Comparison of ENCODE assay signal across 25 mouse cellular contexts in the genomic region with DNA sequence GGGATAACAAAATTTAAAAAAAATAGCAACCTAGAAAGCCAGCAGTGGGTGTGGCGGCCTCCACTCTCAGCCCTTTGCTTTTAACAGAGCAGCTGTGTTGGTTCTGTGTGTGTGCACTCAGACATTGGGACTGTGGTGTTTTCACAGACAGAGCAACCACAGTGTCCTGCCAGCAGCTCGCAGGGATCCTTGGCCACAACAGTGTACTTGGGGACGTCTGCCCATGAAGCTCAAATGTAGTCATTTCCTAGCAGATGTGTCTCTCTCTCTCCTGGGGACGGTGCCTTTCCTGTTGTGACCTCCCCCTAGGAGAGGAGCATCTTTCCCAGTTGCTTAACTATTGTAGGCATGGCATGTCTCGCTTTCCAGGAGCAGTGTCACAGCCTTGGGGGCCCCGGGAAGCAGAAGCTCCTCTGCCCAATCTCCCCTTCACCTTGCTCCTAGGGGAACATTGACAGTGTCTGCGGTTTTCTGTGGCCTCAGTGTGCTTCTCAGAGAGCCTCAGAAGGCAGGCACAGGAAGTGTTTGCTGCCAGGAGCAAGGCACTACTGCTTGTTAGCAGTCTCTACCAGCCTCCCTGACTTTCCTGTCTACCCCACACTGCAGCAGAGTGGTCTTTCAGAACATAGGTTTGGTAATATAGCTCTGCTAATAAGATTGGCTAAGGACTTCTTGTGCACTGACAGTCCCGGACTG. TPM values are rescaled to one million over a fixed set of nuclear protein-coding genes. Genes with fewer than 3 reads are reported as not detected.
DNase-seq lines count a peak whose midpoint lies in the region; ATAC-seq lines count a peak whose summit lies in the region.
"Had no signal": no experiment of that assay in that cellular context is flagged by ENCODE, and none has a peak within 500 bp of the region (broad histone marks: within the 10 kb centered on the region; RNA-seq: fewer than 3 reads in every experiment).

No protein-coding gene starts in this region.

- 80% methylated on average over 8 of the region's 8 CpGs for WGBS in heart, embryonic 11.5 days (ENCODE audit: insufficient replicate concordance)

- H3K4me2 ChIP-seq in heart, embryonic 11.5 days = no peak overlapping the region
- H3K4me2 ChIP-seq: embryonic facial prominence, embryonic 15.5 days; heart, embryonic 12.5 days; hindbrain, embryonic 14.5 days; intestine, embryonic 15.5 days had no signal

- H3K9ac ChIP-seq in heart, embryonic 11.5 days (ENCODE audit: low read depth, low read length) = no peak overlapping the region
- H3K9ac ChIP-seq: embryonic facial prominence, embryonic 15.5 days; heart, embryonic 12.5 days; hindbrain, embryonic 14.5 days; intestine, embryonic 15.5 days had no signal

- H3K4me1 ChIP-seq in heart, embryonic 11.5 days (ENCODE audit: control insufficient read depth, insufficient read depth, low read length) = no peaks in the 10 kb centered on the region; the same call in 1 of the 2 replicates
- H3K4me1 ChIP-seq: embryonic facial prominence, embryonic 15.5 days; heart, embryonic 12.5 days; intestine, embryonic 15.5 days had no signal

- no peak for ATAC-seq in heart, embryonic 11.5 days (replicated peaks; ENCODE audit: insufficient number of reproducible peaks, low FRiP score, low TSS enrichment)
- ATAC-seq: CD4-positive, CD25-positive, alpha-beta regulatory T cell, adult 4 months; forebrain, embryonic 14.5 days; intestine, embryonic 15.5 days had no signal

- intact Hi-C loops in heart, postnatal 14 days (cut with DNase I) = no loop called here

- no peak overlapping the region for H3K27ac ChIP-seq in heart, embryonic 11.5 days (ENCODE audit: low read depth, low read length)
- H3K27ac ChIP-seq: embryonic facial prominence, embryonic 15.5 days; forebrain, embryonic 10.5 days; gastrocnemius, adult 2 months; heart, adult 2 months; hindbrain, embryonic 10.5 days; hindbrain, embryonic 14.5 days; intestine, embryonic 15.5 days had no signal

- H3K36me3 ChIP-seq in heart, embryonic 11.5 days (ENCODE audit: control insufficient read depth, insufficient read depth, low read length) = no peaks in the 10 kb centered on the region
- H3K36me3 ChIP-seq: embryonic facial prominence, embryonic 15.5 days; forebrain, embryonic 10.5 days; intestine, embryonic 15.5 days had no signal

- no peaks in the 10 kb centered on the region for H3K9me3 ChIP-seq in heart, embryonic 11.5 days (replicated peaks; ENCODE audit: control insufficient read depth, low read length)
- H3K9me3 ChIP-seq: embryonic facial prominence, embryonic 15.5 days; forebrain, embryonic 10.5 days; G1E; heart, embryonic 12.5 days; hindbrain, embryonic 10.5 days; intestine, embryonic 15.5 days had no signal

- no peak overlapping the region for H3K4me3 ChIP-seq in heart, embryonic 11.5 days (ENCODE audit: low read depth, low read length)
- H3K4me3 ChIP-seq: embryonic facial prominence, embryonic 15.5 days; erythroblast, embryonic 14.5 days; forebrain, embryonic 10.5 days; gastrocnemius, adult 2 months; heart, adult 2 months; heart, embryonic 12.5 days; hindbrain, embryonic 10.5 days; intestine, embryonic 15.5 days had no signal

- DNase-seq in heart, postnatal 14 days = peak; percentile 7 to 22
- DNase-seq in thymus, adult 18-20 months = peak; percentile 8 to 28
- peak; percentile 53 for DNase-seq in thymus, postnatal 14 days
- DNase-seq in urinary bladder, postnatal 10 days (ENCODE audit: low spot score) = no peak
- no peak for DNase-seq in yolk sac, embryonic 10.5 days (ENCODE audit: low spot score)
- DNase-seq in cerebellum, adult 8-10 months = no peak
- DNase-seq: adrenal gland, adult 2 months; adrenal gland, postnatal 25 days; B cell, adult 2 months; cerebellum, adult 18-20 months; cerebellum, postnatal 10 days; embryo, embryonic 11 days; gastrocnemius, adult 2 months had no signal

- H3K27me3 ChIP-seq in heart, embryonic 11.5 days (ENCODE audit: control insufficient read depth, insufficient read depth, low read length) = no peaks in the 10 kb centered on the region
- H3K27me3 ChIP-seq: embryonic facial prominence, embryonic 15.5 days; heart, embryonic 12.5 days; intestine, embryonic 15.5 days had no signal

RNA-seq across cellular contexts. Expression of a gene that starts 18.5 kb away (rescaled TPM):
- 10 to 100 TPM; 15.2 to 15.5 TPM for total RNA-seq in heart, postnatal 14 days (2021)
- 38.0 and 40.6 TPM in 2 replicates for polyA plus RNA-seq in heart, embryonic 11.5 days (2014; fragmentation: Nextera tagmentation; extraction: Ambion mirVana)

Comparison
In these comparisons a context has a peak if more than half of its experiments do, and no peak if none do; other contexts are left out.
1. DNase-seq: peak in heart, postnatal 14 days (2 of 2), thymus, adult 18-20 months (2 of 2) and thymus, postnatal 14 days (single experiment); none in urinary bladder, postnatal 10 days (single experiment), yolk sac, embryonic 10.5 days (single experiment) and cerebellum, adult 8-10 months (single experiment).